Mouse (Mus musculus) forebrain, embryonic 16.5 days (tissue): ENCODE data around the gene 0610012G03Rik. TPM values are rescaled to one million over a fixed set of nuclear protein-coding genes. Genes with fewer than 3 reads are reported as not detected.
"Not testable (repeated sequence)": the region's sequence is repeated elsewhere in the genome, so short reads cannot be mapped to it uniquely, and the experiment has no call there.

Experiments
- ATAC-seq: fragments of 200-750 bp; cut with Nextera tagmentation; 2 replicates; pipeline ENCODE4 v1.8.0; 2017; ENCODE audit warnings: mild to moderate bottlenecking, moderate library complexity
- H3K27ac ChIP-seq: fragments of 300-500 bp; sonication (generic); 2 replicates; pipeline ENCODE4 v1.5.1; 2014; ENCODE audit warnings: low read length, control low read depth
- H3K27me3 ChIP-seq: fragments of 300-500 bp; sonication (generic); replicated peaks from 2 replicates; pipeline ENCODE4 v1.6.1; 2014; ENCODE audit warnings: low read length; ENCODE audit not compliant: control insufficient read depth, insufficient read depth
- H3K36me3 ChIP-seq: fragments of 300-500 bp; sonication (generic); 2 replicates; pipeline ENCODE4 v1.6.1; 2014; ENCODE audit not compliant: control insufficient read depth, insufficient read depth
- H3K4me1 ChIP-seq: fragments of 300-500 bp; sonication (generic); replicated peaks from 2 replicates; pipeline ENCODE4 v1.6.1; 2014; ENCODE audit warnings: low read length; ENCODE audit not compliant: control insufficient read depth, insufficient read depth
- H3K4me2 ChIP-seq: fragments of 300-500 bp; sonication (generic); 2 replicates; pipeline ENCODE4 v1.6.1; 2014; ENCODE audit warnings: mild to moderate bottlenecking, low read length, control low read depth
- H3K4me3 ChIP-seq: fragments of 300-500 bp; sonication (generic); replicated peaks from 2 replicates; pipeline ENCODE4 v1.5.1; 2014; ENCODE audit warnings: mild to moderate bottlenecking, low read length, control low read depth
- H3K9ac ChIP-seq: fragments of 300-500 bp; sonication (generic); replicated peaks from 2 replicates; pipeline ENCODE4 v1.6.1; 2014; ENCODE audit warnings: low read depth, low read length, control low read depth
- H3K9me3 ChIP-seq: fragments of 300-500 bp; sonication (generic); 2 replicates; pipeline ENCODE4 v1.6.1; 2016; ENCODE audit warnings: low read length; ENCODE audit not compliant: control insufficient read depth
- WGBS: fragments of 180-500 bp; shearing (Covaris S2); extraction: QIAGEN DNeasy Blood & Tissue Kit; methylation state at CpG from one replicate; pipeline ENCODE4 v1.1.7; 2014; 5-methylcytosine and 5-hydroxymethylcytosine counted together
- polyA plus RNA-seq: library from polyadenylated mRNA; unstranded; fragments of >200 nt; fragmentation: Nextera tagmentation; extraction: Ambion mirVana; gene quantifications from 2 replicates; pipeline ENCODE4 v1.2.1, GENCODE M21; 2015

0610012G03Rik gene
- polyA plus RNA-seq, 1 experiment from 2014 or later: 112 TPM

DNA sequence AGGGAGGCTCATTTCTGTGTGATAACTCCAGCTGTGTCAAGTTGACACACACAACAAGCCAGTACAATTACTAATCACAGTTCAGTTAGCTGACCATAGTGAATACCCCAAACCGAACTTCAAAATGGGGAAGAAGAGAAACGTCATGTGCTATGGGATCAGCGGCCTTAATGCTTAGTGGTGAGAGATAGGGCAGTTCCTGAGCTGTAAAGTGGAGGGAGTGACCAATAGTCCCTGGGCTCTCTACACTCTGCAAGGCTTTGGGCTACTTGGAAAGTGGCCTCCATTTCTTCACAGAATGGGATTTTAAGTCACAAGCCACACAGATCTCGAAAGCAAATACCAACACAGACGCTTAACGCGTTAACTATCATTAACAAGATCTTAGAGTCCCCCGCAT is 961 bp downstream of the 0610012G03Rik start:
- WGBS: 36% methylated on average over 8 of the region's 8 CpGs
- Histone ChIP-seq H3K9me3 (no peaks in the 10 kb centered on the region), H3K4me1 (peaks cover 37% of the 10 kb centered on the region), H3K9ac (peak overlapping the region; percentile 76), H3K27ac (peak overlapping the region; percentile 80), H3K4me2 (peak overlapping the region; percentile 85), H3K36me3 (no peaks in the 10 kb centered on the region), H3K27me3 (no peaks in the 10 kb centered on the region), H3K4me3 (peak overlapping the region; percentile 63)
- ATAC-seq: no peak

DNA sequence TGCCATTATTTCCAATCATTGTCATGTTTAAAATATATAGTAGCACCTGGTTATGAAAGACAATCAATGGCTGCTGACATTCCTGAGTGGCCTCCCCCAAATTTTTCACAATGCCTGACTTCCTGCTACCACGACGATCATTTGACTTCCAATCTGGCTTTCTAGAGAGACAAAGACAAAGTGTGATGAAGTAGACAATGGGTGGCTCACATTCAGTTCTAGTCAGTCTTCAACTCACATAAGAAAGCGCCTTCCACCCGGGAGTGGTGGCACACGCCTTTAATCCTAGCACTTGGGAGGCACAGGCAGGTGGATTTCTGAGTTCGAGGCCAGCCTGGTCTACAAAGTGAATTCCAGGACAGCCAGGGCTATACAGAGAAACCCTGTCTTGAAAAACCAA is 2.3 kb downstream of the 0610012G03Rik start:
- 88% methylated on average over 6 of the region's 6 CpGs for WGBS
- not testable (repeated sequence) for H3K36me3 ChIP-seq, H3K27ac ChIP-seq, ATAC-seq, H3K9me3 ChIP-seq, H3K4me2 ChIP-seq, H3K4me3 ChIP-seq, H3K9ac ChIP-seq, H3K27me3 ChIP-seq
- peaks cover 37% of the 10 kb centered on the region for H3K4me1 ChIP-seq

DNA sequence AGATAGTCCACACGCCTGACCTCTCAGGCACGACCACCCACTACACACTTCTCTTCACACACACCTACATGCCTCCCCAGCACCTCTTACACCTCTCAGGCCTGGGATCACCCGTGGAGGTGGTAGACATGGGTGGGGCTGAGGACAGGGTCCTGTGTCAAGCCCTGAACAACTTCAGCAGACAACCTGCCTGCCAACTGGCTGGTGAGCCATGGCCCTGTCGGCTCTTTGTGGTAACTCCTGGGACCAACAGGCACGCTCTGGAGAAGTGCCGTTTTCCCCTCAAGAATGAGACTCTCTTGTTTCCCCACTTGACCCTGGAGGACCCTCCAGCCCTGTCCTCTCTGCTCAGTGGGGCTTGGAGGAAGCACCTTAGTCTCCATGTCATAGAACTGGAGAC is 2.9 kb downstream of the 0610012G03Rik start:
- ATAC-seq: no peak
- Histone ChIP-seq H3K4me1 (peaks cover 37% of the 10 kb centered on the region), H3K9me3 (no peaks in the 10 kb centered on the region), H3K27ac (no peak overlapping the region), H3K36me3 (no peaks in the 10 kb centered on the region), H3K27me3 (no peaks in the 10 kb centered on the region), H3K4me2 (no peak overlapping the region), H3K4me3 (no peak overlapping the region), H3K9ac (no peak overlapping the region; the same call in 1 of the 2 replicates)
- WGBS: 93% methylated on average over 6 of the region's 6 CpGs

DNA sequence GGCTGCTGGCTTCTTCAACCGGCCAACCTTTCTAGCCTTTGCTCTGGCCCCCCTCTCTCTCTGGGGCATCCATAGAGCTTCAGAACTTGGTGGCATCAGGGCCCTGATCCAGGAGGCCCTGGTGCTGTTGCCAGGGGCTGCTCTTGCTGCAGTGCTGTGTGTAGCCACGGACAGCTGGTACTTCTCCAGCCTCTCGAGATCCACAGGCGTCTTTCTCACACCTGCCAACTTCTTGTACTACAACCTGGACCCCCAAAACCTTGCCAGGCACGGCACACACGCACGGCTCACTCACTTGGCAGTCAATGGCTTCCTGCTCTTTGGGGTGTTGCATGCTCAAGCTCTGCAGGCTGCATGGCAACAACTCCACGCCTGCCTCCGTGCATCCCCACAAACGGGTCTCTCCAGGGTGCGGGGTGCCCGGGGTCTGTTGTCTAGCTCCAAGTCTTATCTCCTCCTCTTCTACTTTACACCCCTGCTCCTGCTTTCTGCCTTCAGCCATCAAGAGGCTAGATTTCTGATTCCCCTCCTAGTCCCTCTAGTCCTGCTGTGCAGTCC is 3.5 kb downstream of the 0610012G03Rik start:
- 86% methylated on average over 12 of the region's 12 CpGs for WGBS
- H3K27me3 ChIP-seq: no peaks in the 10 kb centered on the region
- H3K9me3 ChIP-seq: no peaks in the 10 kb centered on the region
- no peaks in the 10 kb centered on the region for H3K36me3 ChIP-seq
- H3K4me2 ChIP-seq: no peak overlapping the region
- no peak overlapping the region for H3K4me3 ChIP-seq
- no peak for ATAC-seq
- no peak overlapping the region; the same call in 1 of the 2 replicates for H3K9ac ChIP-seq
- H3K27ac ChIP-seq: no peak overlapping the region
- H3K4me1 ChIP-seq: peaks cover 37% of the 10 kb centered on the region

DNA sequence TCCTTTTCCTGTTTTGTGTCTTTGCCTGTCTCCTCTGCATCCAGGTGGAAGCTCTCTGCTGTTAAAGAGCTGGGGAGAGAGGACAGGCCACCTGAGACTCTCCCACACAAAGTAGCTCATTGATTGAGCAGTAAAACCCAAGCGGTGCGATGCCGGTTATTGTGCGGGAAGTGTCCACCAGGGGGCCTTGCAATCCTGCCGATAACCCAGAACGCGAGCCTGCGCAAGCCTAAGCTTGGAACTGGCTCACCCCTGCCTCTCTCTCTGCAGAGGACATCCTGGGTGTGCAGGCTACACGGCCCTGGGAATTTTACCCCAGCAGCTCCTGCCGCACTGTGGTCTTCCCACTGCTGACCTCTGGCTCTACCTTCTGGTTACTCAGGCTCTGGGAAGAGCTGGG is 4.3 kb downstream of the 0610012G03Rik start:
- Histone ChIP-seq H3K36me3 (no peaks in the 10 kb centered on the region), H3K9me3 (no peaks in the 10 kb centered on the region), H3K27ac (no peak overlapping the region), H3K27me3 (no peaks in the 10 kb centered on the region), H3K4me3 (no peak overlapping the region), H3K4me2 (no peak overlapping the region), H3K4me1 (peaks cover 29% of the 10 kb centered on the region), H3K9ac (no peak overlapping the region)
- 3% methylated on average over 10 of the region's 10 CpGs for WGBS
- ATAC-seq: peak; percentile 32

DNA sequence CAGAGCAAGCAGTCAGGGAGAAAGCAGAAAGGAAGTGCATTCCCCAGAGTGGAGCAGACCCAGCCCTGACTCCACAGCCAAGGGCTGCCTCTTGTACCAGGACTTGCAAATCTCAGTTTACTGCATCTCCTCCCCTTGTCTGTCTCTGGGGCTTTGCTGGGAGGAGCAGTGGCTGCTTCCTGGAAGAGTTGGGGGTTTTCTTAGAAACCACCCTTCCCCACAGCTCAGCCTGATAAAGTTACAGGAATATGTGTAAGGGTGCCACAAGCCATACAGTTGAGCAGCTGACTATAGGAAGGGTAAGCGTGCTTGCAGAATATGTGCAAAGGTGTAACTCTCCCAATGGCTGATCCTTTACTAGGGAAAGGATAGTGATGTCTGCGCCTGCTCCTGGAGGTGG is 7.7 kb downstream of the 0610012G03Rik start:
- H3K9ac ChIP-seq: no peak overlapping the region
- H3K4me3 ChIP-seq: no peak overlapping the region
- ATAC-seq: no peak
- peaks cover 4% of the 10 kb centered on the region; the same call in 1 of the 2 replicates for H3K27me3 ChIP-seq
- H3K4me1 ChIP-seq: peaks cover 9% of the 10 kb centered on the region
- no peak overlapping the region for H3K4me2 ChIP-seq
- no peaks in the 10 kb centered on the region for H3K9me3 ChIP-seq
- no peaks in the 10 kb centered on the region for H3K36me3 ChIP-seq
- H3K27ac ChIP-seq: no peak overlapping the region
- 78% methylated on average over 2 of the region's 2 CpGs for WGBS

DNA sequence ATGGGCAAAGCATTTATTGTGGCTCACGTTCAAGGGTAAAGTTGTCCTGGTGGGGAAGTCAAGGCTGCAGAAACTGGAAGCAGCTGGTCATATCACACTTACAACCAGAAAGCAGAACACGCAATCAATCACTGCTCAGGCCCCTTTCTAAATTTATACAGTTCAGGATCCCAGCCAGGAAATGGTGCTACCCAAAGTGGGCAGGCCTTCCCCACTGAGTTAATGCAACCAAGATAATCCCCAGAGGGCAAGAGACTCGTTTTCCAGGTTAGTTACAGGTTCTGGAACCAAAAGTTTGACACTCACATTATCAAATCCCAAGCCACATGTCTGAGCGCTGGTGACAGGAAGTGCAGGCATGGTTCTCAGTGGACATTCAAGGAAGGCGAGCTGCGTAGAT is 9.4 kb downstream of the 0610012G03Rik start:
- WGBS: 78% methylated on average over 6 of the region's 6 CpGs
- H3K36me3 ChIP-seq: no peaks in the 10 kb centered on the region
- no peak for ATAC-seq

DNA sequence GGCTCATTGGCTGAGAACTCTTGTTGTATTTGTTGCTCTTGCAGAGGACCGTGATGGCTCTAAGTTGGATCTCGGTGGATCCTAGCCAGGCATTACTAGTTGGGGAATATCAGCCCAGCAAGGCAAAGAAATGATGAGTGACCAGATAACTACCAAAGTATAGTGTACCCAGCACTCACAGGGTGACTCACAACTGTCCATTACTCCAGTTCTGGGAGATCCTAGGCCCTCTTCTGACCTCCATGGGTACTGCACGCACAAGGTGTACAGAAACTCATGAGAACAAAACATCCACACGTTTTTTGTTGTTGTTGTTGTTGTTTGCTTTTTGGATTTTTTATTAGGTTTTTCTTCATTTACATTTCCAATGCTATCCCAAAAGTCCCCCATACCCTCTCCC is 11.7 kb downstream of the 0610012G03Rik start:
- Histone ChIP-seq H3K9ac (no peak overlapping the region), H3K27me3 (peaks cover 6% of the 10 kb centered on the region), H3K4me2 (no peak overlapping the region), H3K9me3 (no peaks in the 10 kb centered on the region), H3K27ac (no peak overlapping the region), H3K4me1 (peaks cover 26% of the 10 kb centered on the region), H3K4me3 (no peak overlapping the region), H3K36me3 (no peaks in the 10 kb centered on the region)
- no peak for ATAC-seq
- WGBS: 92% methylated on average over 4 of the region's 4 CpGs

More for the DNA sequence above, 9.4 kb downstream of the 0610012G03Rik start:
- Histone ChIP-seq H3K27ac (no peak overlapping the region), H3K9ac (no peak overlapping the region), H3K4me1 (peaks cover 20% of the 10 kb centered on the region), H3K4me2 (no peak overlapping the region), H3K9me3 (no peaks in the 10 kb centered on the region), H3K27me3 (peaks cover 6% of the 10 kb centered on the region), H3K4me3 (no peak overlapping the region)

DNA sequence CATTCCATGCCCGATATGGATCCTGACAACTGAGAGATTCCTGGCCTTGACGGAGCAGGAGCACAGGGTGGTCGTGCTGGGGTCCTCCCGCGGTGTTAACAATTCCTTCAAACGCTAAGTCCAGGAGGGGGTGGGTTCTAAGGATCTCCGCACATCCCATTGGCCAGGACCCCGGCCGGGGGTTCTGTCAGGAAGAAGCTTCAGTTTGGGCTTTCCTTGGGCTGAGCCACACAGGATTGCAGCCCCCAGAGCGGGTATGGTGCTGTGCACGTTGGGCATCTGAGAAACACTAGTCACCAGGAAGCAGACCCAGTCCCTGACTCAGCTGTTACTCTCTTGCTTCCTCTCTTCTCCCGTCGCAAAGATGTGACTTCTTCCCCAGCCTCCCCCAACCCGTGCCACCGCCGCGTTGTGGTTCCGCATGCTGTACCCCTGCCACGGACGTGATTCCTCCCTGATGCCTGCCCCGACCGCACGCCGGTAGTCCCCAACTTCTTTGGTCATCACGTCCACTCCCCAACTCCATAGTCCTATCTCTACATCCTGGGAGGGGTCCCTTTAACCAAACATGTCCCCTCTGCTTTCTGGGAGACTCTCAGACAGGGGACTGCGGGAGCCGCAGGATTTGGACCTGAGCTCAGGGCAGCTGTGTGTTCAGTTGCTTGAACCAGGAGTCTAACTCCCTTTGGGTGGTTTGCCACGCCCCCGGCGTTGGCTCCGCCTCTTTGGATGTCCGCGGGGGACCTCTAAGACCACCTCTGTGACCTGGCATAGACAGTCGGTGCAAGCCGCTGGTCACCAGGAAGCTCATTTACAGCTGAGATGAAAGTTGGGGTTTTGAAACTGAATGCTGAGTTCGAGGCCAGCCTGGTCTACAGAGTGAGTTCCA is 13.0 kb downstream of the 0610012G03Rik start:
- Histone ChIP-seq H3K27ac (no peak overlapping the region), H3K4me3 (peak overlapping the region; percentile 52), H3K9ac (peak overlapping the region; percentile 48), H3K9me3 (no peaks in the 10 kb centered on the region), H3K36me3 (no peaks in the 10 kb centered on the region), H3K4me1 (peaks cover 26% of the 10 kb centered on the region), H3K27me3 (peaks cover 6% of the 10 kb centered on the region), H3K4me2 (peak overlapping the region; percentile 94)
- 6% methylated on average over 36 of the region's 36 CpGs for WGBS
- ATAC-seq: no peak
